Mouse (Mus musculus): ENCODE results near the gene Ttc23l.
"Not testable (repeated sequence)": the region's sequence is repeated elsewhere in the genome, so short reads cannot be mapped to it uniquely, and the experiment has no call there.

The Ttc23l gene

DNA sequence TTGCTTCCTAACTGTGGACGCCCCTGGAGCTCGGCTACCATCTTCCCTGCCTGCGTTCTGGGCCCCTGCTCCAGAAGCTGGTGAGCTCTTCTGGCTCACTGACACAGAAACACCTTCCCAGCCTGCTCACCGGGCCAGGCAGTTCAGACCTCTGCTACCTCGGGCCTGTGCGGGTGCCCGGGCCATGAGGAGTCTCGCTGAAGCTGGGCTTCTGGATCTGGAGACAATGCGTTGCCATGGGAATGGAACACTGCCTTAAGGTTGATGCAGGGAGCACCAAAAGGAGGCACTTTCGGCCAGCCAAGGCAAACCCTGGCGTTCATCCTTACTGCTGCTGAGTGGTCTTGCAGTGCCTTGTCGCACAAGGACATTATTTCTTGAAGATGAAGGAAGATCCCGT lies at the start of gene Ttc23l:
Gene Ttc23l (minus strand): TSS at position 204 of the 400 bp plus-strand sequence.
- no peak for DNase-seq

- DNase-seq = no peak
These were observed 40.9 kb upstream of the Ttc23l start for GRCm38 (mm10) chr15:10599413-10599812.

DNA sequence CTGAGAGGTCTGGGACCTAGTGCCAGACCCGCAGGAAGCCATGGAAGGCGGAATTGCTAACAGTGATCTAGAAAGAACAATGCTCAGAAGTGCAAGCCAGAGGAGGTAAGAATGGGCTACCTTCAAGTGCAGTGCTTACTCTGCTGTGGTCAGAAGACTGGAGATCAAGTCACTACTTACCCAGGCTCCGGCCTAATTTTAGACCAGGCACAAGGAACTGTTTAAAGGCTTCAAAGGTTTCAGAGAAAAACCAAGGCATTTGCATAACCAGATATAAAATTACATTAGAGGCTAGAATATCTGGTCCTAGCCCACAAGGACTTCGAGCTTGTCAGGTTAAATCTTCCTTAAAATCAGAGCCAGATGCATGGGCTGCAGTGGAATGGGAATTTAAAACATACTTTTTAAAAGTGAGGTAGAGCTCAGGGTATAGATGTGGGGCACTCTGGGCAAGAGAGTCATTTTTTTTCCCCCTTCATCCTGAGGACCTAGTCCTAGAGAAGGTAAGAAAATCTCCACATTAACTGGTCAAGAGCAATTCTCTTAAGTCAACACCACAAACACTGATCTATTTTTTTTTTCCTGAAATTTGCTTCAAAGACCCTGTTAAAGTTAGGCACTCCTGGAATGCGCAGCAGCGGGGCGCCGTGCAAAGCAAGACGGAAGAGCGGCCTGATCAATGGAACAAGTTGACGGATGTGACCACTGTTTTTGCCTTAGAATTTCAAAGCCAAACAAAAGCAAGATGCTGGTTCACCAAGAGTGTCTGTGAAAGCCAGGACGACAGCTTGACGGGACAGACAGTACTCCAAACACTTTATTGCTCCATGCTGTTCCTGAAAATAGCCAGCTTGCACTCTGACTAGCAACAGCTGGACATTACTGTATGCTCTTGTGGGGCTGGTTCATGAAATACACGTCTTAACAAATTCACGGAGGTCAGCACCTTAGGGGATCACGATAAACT lies 40.1 kb upstream of the Ttc23l start:
- DNase-seq = no peak

GRCm38 (mm10) chr15:10596871-10597270 lies 38.4 kb upstream of the Ttc23l start:
- no peak for DNase-seq

DNA sequence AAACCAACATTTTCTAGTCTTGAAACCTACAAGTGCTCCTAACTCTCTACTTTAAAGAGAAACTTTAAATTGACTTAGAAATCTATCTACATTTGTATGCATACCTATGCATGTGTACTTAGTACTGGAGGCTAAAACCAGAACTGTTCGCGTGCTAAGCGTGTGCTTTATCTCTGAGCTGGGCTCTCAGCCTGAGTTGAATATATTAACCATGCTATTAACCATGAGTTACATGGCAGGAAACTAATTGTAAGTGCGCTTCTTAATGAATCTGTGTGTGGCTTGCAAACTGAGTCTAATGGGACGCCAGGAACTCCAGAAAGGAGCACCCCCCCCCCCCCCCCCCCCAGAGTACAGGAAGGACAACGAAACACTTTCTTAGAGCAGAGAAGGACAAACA lies 36.9 kb upstream of the Ttc23l start:
- no peak for DNase-seq

- DNase-seq = no peak
These were observed 36.4 kb upstream of the Ttc23l start for GRCm38 (mm10) chr15:10594910-10595309.

DNA sequence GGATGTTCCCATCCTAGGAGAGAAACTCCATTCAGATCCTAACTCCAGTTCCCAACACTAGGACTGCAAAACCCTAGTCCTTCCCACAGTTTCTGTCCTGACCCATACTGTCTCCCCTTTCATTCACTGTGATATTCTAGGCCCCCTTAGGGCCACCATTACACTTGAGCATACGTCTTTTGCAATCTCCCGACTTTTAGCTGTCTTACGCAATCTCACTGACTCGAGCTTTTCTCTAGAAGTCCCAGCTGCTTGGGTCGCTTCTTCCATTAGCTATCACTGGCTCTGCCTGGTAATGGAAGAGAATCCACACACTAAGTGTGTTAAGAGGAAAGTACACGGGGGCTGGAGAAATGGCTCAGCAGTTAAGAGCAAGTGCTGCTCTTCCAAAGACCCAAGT lies 34.6 kb upstream of the Ttc23l start:
- no peak for DNase-seq

GRCm38 (mm10) chr15:10586565-10586964 lies 28.1 kb upstream of the Ttc23l start:
- no peak for DNase-seq

DNA sequence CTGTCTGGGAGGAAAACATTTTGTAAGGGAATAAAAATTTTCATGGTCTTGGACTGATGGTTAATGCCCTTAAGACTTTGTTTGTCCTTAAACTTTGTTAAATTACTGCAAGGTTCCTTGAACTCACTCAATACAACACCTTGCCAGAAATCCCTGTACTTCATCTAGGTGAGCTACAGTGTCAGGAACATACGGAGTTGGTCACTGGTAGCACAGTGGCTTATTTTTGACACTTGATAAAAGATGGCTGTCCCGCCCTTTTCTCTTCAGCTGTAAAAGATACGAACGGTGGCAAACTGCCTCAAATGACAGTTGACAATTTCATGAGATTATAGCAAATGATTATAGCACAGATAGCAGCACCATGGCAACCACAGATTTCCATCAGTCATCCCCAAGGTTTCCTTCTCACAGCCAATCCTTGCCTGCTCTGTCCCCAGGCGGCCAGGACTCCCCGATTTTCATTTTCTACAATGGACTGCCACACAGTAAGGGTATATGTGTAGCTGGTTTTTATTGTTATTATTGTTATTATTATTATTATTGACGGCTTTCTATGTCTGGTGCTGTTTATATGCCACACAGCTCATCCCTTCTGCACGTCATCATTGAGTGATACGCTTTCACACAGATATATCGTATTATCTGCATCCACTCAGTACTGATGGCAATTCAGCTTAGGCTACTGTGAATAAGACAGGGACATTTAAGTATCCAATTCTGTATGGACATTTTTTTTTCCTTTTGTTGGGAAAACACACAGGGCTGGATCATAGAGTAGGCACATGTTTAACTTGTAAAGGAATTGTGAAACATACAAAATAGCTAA lies 26.1 kb upstream of the Ttc23l start:
- DNase-seq = no peak

GRCm38 (mm10) chr15:10583408-10583807 lies 24.9 kb upstream of the Ttc23l start:
- DNase-seq = peak; percentile 9 to 12

GRCm38 (mm10) chr15:10579159-10579558 lies 20.7 kb upstream of the Ttc23l start:
- no peak for DNase-seq

GRCm38 (mm10) chr15:10566486-10566885 lies 8.0 kb upstream of the Ttc23l start:
- DNase-seq = no peak

DNA sequence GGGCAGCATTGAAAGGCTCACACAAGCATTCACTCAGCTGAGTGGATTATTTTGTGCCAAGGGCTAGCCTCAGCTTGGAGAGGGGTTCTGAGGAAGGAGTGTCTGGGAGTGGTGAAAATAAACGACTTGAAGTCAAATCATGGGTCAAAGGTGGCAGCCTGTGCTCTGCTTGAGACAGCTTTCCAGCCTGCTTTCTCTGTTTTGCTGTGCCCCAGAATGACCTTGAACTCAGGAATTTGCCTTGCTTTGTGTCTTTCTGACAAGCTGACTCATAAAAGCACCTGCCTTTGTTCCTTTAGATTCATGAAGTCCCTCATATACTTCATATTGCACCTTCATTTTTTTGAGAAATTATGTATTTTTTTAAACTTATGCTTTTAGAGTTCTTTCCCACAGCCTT lies 5.7 kb upstream of the Ttc23l start:
- no peak for DNase-seq

DNA sequence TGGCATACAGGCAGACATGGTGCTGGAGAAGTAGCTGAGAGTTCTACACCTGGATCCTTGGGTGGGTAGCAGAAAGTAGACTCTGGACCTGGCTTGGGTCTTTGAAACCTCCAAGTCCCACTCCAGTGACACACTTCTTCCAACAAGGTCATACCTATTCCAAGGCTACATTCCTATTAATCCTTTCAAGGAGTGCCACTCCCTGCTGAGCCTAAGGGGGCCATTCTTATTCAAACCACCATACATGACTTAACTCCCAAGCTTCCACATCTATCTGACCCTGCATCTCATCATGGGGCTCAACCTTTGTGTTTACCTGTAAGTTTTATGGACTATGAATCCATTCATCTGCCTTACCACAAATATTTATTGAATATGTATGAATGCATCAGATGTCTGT lies 3.8 kb upstream of the Ttc23l start:
- no peak for DNase-seq

GRCm38 (mm10) chr15:10560005-10560404 lies 1.5 kb upstream of the Ttc23l start:
- no peak for DNase-seq

DNA sequence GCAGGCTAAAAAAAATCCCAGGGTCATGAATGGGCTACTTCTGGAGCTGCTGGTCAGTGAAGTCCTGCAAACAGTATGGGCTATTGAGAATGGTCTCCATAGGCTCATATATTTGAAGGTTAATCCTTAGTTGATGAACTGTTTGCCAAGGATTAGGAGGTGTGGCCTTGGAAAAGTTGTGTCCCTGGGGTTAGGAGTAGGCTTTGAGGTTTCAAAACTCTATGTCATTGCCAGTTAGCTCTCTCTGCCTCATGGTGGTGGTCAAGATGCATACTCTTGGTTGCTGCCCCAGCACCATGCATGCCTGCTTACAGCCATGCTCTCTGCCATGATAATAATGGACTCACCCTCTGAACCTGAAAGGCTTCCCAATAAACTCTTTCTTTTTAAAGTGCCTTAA lies 4.1 kb downstream of the Ttc23l start:
- no peak for DNase-seq

- DNase-seq = no peak
These were observed 18.0 kb downstream of the Ttc23l start for GRCm38 (mm10) chr15:10540271-10541088.

- DNase-seq = no peak
These were observed 22.5 kb downstream of the Ttc23l start for GRCm38 (mm10) chr15:10535969-10536368.

DNA sequence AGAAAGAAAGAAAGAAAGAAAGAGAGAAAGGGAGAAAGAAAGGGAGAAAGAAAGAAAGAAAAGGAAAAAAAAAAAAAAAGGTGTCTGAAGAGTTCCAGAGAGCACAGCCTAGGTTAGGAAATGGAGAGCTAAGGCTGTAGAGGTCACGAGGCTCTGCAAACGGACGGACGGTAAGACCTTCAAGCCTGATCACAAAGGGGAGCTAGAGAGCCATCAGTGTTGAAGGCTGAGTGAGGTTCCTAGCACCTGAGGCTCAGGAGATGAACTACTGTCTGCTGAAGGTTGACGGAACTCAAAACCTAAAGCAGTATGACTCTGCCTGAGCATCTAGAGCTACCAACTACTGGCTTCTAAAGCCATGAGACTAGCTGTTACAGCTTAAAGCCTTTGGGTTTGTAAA lies 23.9 kb downstream of the Ttc23l start:
- no peak for DNase-seq

GRCm38 (mm10) chr15:10533361-10533760 lies 25.1 kb downstream of the Ttc23l start:
- not testable (repeated sequence) for DNase-seq

GRCm38 (mm10) chr15:10531352-10531751 lies 27.1 kb downstream of the Ttc23l start:
- DNase-seq = no peak

GRCm38 (mm10) chr15:10525896-10526295 lies 32.6 kb downstream of the Ttc23l start:
- DNase-seq = no peak

- no peak for DNase-seq
These were observed 43.3 kb downstream of the Ttc23l start for GRCm38 (mm10) chr15:10515166-10515565.
